Mouse (Mus musculus) T-helper 2 cell (primary cell): ENCODE results near the gene Olfr588-ps1.
"Not testable (repeated sequence)": the region's sequence is repeated elsewhere in the genome, so short reads cannot be mapped to it uniquely, and the experiment has no call there.

ENCODE experiments used
- in situ Hi-C: fragments of 300-600 bp; cut with MboI, MseI; formaldehyde crosslinking; loops from one replicate; pipeline ENCODE4 v1.15.1; 2025; ENCODE audit warnings: high pct_unique_total_duplicates

The Olfr588-ps1 gene

GRCm38 (mm10) chr7:103140579-103140978 lies at the start of gene Olfr588-ps1:
Gene Olfr588-ps1, plus strand, starts transcription at chr7:103140879.
- in situ Hi-C loops: no loop called here

- in situ Hi-C loops: no loop called here
Measured at GRCm38 (mm10) chr7:103097420-103097819, 43.3 kb upstream of the Olfr588-ps1 start, which contains the start of gene Olfr585. Gene Olfr585, plus strand, starts transcription at chr7:103097720.

GRCm38 (mm10) chr7:103119406-103119805 lies 21.3 kb upstream of the Olfr588-ps1 start:
- in situ Hi-C loops: no loop called here

GRCm38 (mm10) chr7:103125538-103125937 lies 15.1 kb upstream of the Olfr588-ps1 start, which contains the start of gene Olfr586:
Gene Olfr586, minus strand, starts transcription at chr7:103125638.
- in situ Hi-C loops: no loop called here

- in situ Hi-C loops: no loop called here
Measured at GRCm38 (mm10) chr7:103156256-103156655, 15.6 kb downstream of the Olfr588-ps1 start, which contains the start of gene Olfr589. Gene Olfr589, minus strand, starts transcription at chr7:103156356.

- in situ Hi-C loops: no loop called here
Measured at GRCm38 (mm10) chr7:103169697-103170096, 29.0 kb downstream of the Olfr588-ps1 start.

- in situ Hi-C loops: no loop called here
Measured at GRCm38 (mm10) chr7:103178240-103178639, 37.6 kb downstream of the Olfr588-ps1 start, which contains the start of gene Olfr591. Gene Olfr591, minus strand, starts transcription at chr7:103178340.

- in situ Hi-C loops: not testable (repeated sequence)
Measured at GRCm38 (mm10) chr7:103184503-103184902, 43.8 kb downstream of the Olfr588-ps1 start, which contains the start of gene Olfr592. Gene Olfr592, plus strand, starts transcription at chr7:103184803.
